ENCODE assay signal across 8 mouse cellular contexts in the genomic region with DNA sequence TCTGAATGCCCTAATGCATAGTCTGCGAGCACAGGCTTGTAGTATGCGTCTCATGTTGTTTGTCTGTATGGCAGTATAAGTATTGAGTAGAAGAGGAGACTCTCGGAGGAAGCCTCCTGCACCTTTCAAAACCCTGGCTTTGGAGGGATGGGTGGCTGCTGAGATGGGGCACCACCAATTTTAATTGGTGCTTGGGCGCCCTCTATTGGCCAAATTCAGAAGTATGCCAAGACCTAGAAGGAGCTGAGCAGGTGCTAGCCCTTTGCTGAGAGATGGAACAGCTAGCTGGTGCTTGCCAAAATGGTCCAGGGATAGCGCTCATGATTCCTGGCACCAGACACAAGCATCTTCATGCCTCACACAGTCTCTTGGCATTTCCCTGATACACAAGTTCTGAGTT. TPM values are rescaled to one million over a fixed set of nuclear protein-coding genes. Genes with fewer than 3 reads are reported as not detected.
DNase-seq lines count a peak whose midpoint lies in the region; ATAC-seq and TF ChIP-seq lines count a peak whose summit lies in the region.

No protein-coding gene starts in this region.

- no peak overlapping the region for H3K4me3 ChIP-seq in cortical plate, adult 2 months (ENCODE audit: insufficient read depth, low read length)
- no peak overlapping the region for H3K4me3 ChIP-seq in lung, embryonic 16.5 days (ENCODE audit: low read length)

- H3K9ac ChIP-seq in lung, embryonic 16.5 days (ENCODE audit: low read length): no peak overlapping the region; the same call in 1 of the 2 replicates

- H3K27me3 ChIP-seq in lung, embryonic 16.5 days (ENCODE audit: control insufficient read depth, insufficient read depth, low read depth, low read length): no peaks in the 10 kb centered on the region

- 25% methylated on average over 5 of the region's 5 CpGs for WGBS in lung, embryonic 16.5 days

- TF ChIP-seq POLR2A in cortical plate, adult 2 months (IDR thresholded peaks at IDR 0.05; ENCODE audit: extremely low read depth, insufficient read depth, low read length): no peak

- peaks cover 2% of the 10 kb centered on the region; the same call in 1 of the 2 replicates for H3K9me3 ChIP-seq in lung, embryonic 16.5 days (ENCODE audit: control insufficient read depth, low read length)

- peak; percentile 74 for TF ChIP-seq CTCF in cortical plate, adult 2 months (IDR thresholded peaks at IDR 0.05; ENCODE audit: extremely low read depth, insufficient read depth, low read length)

- H3K36me3 ChIP-seq in lung, embryonic 16.5 days (ENCODE audit: control insufficient read depth, insufficient read depth, low read length): peaks cover 6% of the 10 kb centered on the region

- peak; percentile 84 to 95 for DNase-seq in adrenal gland, adult (ENCODE audit: inconsistent age in 2 of 2, low spot score in 1 of 2)
- peak; percentile 79 to 87 for DNase-seq in heart, adult 9 months (ENCODE audit: low spot score in 2 of 2)
- DNase-seq in kidney, postnatal 4 days: peak; percentile 91 to 92
- DNase-seq in right cerebral cortex, adult 18-20 months: peak; percentile 82
- peak; percentile 96 for DNase-seq in thymus, postnatal 4 days

- peak overlapping the region; percentile 35; the same call in 1 of the 2 replicates for H3K27ac ChIP-seq in cortical plate, adult 2 months (ENCODE audit: insufficient read depth, low read length)
- peak overlapping the region; percentile 95 for H3K27ac ChIP-seq in lung, embryonic 16.5 days (ENCODE audit: low read length)

- peak; percentile 79 for ATAC-seq in CD4-positive, CD25-positive, alpha-beta regulatory T cell, adult 4 months
- peak; percentile 27; the same call in 1 of the 2 replicates for ATAC-seq in lung, embryonic 16.5 days (ENCODE audit: low read depth)

- peaks cover 6% of the 10 kb centered on the region; the same call in 1 of the 2 replicates for H3K4me1 ChIP-seq in cortical plate, adult 2 months (ENCODE audit: control insufficient read depth, insufficient read depth, low read length)
- H3K4me1 ChIP-seq in lung, embryonic 16.5 days (replicated peaks; ENCODE audit: control insufficient read depth, insufficient read depth, low read length): peaks cover 72% of the 10 kb centered on the region

- H3K4me2 ChIP-seq in lung, embryonic 16.5 days (ENCODE audit: low read depth, low read length): no peak overlapping the region

RNA-seq across cellular contexts. Expression of a gene that starts 12.0 kb away (rescaled TPM):
- polyA plus RNA-seq in CD4-positive, CD25-positive, alpha-beta regulatory T cell, adult 4 months (2017; shearing (Covaris generic)): 1 to 10 TPM; 7.6 to 7.9 TPM
- 10.3 and 10.7 TPM in 2 replicates for polyA plus RNA-seq in cortical plate, adult 2 months (2012; rRNA removed)
- 20.6 and 23.1 TPM in 2 replicates for polyA plus RNA-seq in lung, embryonic 16.5 days (2015; fragmentation: Nextera tagmentation; extraction: Ambion mirVana)

RNA-seq across cellular contexts. Expression of a gene that starts 20.4 kb away (rescaled TPM):
- under 1 TPM in 1 of 2 experiments, not detected in 1; 0.32 TPM for polyA plus RNA-seq in CD4-positive, CD25-positive, alpha-beta regulatory T cell, adult 4 months (2017; shearing (Covaris generic))
- 0.21 and 0.42 TPM in 2 replicates for polyA plus RNA-seq in cortical plate, adult 2 months (2012; rRNA removed)
- polyA plus RNA-seq in lung, embryonic 16.5 days (2015; fragmentation: Nextera tagmentation; extraction: Ambion mirVana): 0.15 and 0.19 TPM in 2 replicates

RNA-seq across cellular contexts. Expression of a gene that starts 24.5 kb away (rescaled TPM):
- polyA plus RNA-seq in CD4-positive, CD25-positive, alpha-beta regulatory T cell, adult 4 months (2017; shearing (Covaris generic)): 10 to 100 TPM; 17.4 to 27.7 TPM
- 34.4 and 35.4 TPM in 2 replicates for polyA plus RNA-seq in cortical plate, adult 2 months (2012; rRNA removed)
- polyA plus RNA-seq in lung, embryonic 16.5 days (2015; fragmentation: Nextera tagmentation; extraction: Ambion mirVana): 39.7 and 45.1 TPM in 2 replicates

RNA-seq across cellular contexts. Expression of a gene that starts 29.2 kb away (rescaled TPM):
- 10 to 100 TPM; 60.2 to 68.1 TPM for polyA plus RNA-seq in CD4-positive, CD25-positive, alpha-beta regulatory T cell, adult 4 months (2017; shearing (Covaris generic))
- polyA plus RNA-seq in cortical plate, adult 2 months (2012; rRNA removed): 46.9 and 53.1 TPM in 2 replicates
- 41.3 and 60.3 TPM in 2 replicates for polyA plus RNA-seq in lung, embryonic 16.5 days (2015; fragmentation: Nextera tagmentation; extraction: Ambion mirVana)

RNA-seq across cellular contexts. Expression of a gene that starts 37.4 kb away (rescaled TPM):
- polyA plus RNA-seq in CD4-positive, CD25-positive, alpha-beta regulatory T cell, adult 4 months (2017; shearing (Covaris generic)): 1 to 10 TPM; 8.4 to 9.8 TPM
- polyA plus RNA-seq in cortical plate, adult 2 months (2012; rRNA removed): 3.5 and 3.8 TPM in 2 replicates
- polyA plus RNA-seq in lung, embryonic 16.5 days (2015; fragmentation: Nextera tagmentation; extraction: Ambion mirVana): 29.3 and 32.3 TPM in 2 replicates
